Mouse (Mus musculus) forebrain, embryonic 11.5 days (tissue): ENCODE results near the gene Cdkl2. TPM values are rescaled to one million over a fixed set of nuclear protein-coding genes. Genes with fewer than 3 reads are reported as not detected.
A peak's percentile ranks its signal among the peaks of the same experiment; 100 is the strongest.

Source experiments
- ATAC-seq: fragments of 200-750 bp; cut with Nextera tagmentation; replicated peaks from 2 replicates; pipeline ENCODE4 v1.8.0; 2017; ENCODE audit warnings: moderate TSS enrichment; ENCODE audit not compliant: low FRiP score
- DNase-seq: peaks from one replicate; pipeline ENCODE4 v3.0.0-alpha.2; 2017; ENCODE audit warnings: low spot score
- H3K27ac ChIP-seq: fragments of 300-500 bp; sonication (generic); 2 replicates; pipeline ENCODE4 v1.5.1; 2014; ENCODE audit warnings: low read depth, low read length
- H3K27me3 ChIP-seq: fragments of 300-500 bp; sonication (generic); 2 replicates; pipeline ENCODE4 v1.6.1; 2014; ENCODE audit warnings: mild to moderate bottlenecking, low read length, mixed read lengths; ENCODE audit not compliant: control insufficient read depth, insufficient read depth
- H3K36me3 ChIP-seq: fragments of 300-500 bp; sonication (generic); 2 replicates; pipeline ENCODE4 v1.6.1; 2014; ENCODE audit warnings: mild to moderate bottlenecking, low read length, moderate library complexity, mixed read lengths; ENCODE audit not compliant: control insufficient read depth, insufficient read depth
- H3K4me1 ChIP-seq: fragments of 300-500 bp; sonication (generic); replicated peaks from 2 replicates; pipeline ENCODE4 v1.6.1; 2014; ENCODE audit warnings: low read length, mixed read lengths; ENCODE audit not compliant: control insufficient read depth, insufficient read depth
- H3K4me2 ChIP-seq: fragments of 300-500 bp; sonication (generic); 2 replicates; pipeline ENCODE4 v1.6.1; 2014; ENCODE audit warnings: low read depth, mild to moderate bottlenecking, low read length, moderate library complexity, mixed read lengths; ENCODE audit not compliant: severe bottlenecking
- H3K4me3 ChIP-seq: fragments of 300-500 bp; sonication (generic); 2 replicates; pipeline ENCODE4 v1.5.1; 2014; ENCODE audit warnings: low read depth, low read length
- H3K9ac ChIP-seq: fragments of 300-500 bp; sonication (generic); 2 replicates; pipeline ENCODE4 v1.6.1; 2014; ENCODE audit warnings: low read length
- H3K9me3 ChIP-seq: fragments of 300-500 bp; sonication (generic); 2 replicates; pipeline ENCODE4 v1.6.1; 2016; ENCODE audit warnings: low read length, mixed read lengths; ENCODE audit not compliant: control insufficient read depth
- WGBS: fragments of 180-500 bp; shearing (Covaris S2); extraction: QIAGEN DNeasy Blood & Tissue Kit; methylation state at CpG from one replicate; pipeline ENCODE4 v1.1.7; 2014; 5-methylcytosine and 5-hydroxymethylcytosine counted together
- polyA plus RNA-seq: library from polyadenylated mRNA; unstranded; fragments of >200 nt; fragmentation: Nextera tagmentation; extraction: Ambion mirVana; gene quantifications from 2 replicates; pipeline ENCODE4 v1.2.1, GENCODE M21; 2014

Gene Cdkl2
- polyA plus RNA-seq, 1 experiment from 2014 or later, result 0.68 TPM

DNA sequence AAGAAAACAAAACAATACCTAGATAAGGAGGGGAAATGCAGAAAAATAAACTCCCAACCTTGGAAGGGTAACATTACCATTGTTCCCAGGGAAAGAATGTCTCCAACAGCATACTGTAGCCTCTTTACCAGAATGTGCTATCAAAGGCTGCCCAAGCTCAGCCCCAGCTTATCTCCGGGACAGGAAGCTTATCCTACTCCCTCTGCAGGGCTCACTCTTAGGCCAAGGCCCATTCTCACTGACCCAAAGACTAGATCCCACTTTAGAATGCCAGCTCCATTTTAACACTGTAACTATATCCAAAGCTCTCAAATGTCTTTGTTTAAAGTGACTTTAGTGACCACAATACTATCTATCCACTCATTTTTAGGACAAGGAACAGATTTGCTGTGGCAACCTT lies 35.6 kb upstream of the Cdkl2 start:
- DNase-seq (no peak), ATAC-seq (no peak)
- no peak overlapping the region for H3K4me2 ChIP-seq
- H3K36me3 ChIP-seq, result no peaks in the 10 kb centered on the region
- no peaks in the 10 kb centered on the region for H3K27me3 ChIP-seq
- H3K4me1 ChIP-seq, result peaks cover 9% of the 10 kb centered on the region
- no peaks in the 10 kb centered on the region for H3K9me3 ChIP-seq
- WGBS, result 73% methylated on average over 1 of the region's 1 CpGs
- no peak overlapping the region for H3K4me3 ChIP-seq
- H3K9ac ChIP-seq, result no peak overlapping the region
- no peak overlapping the region for H3K27ac ChIP-seq

DNA sequence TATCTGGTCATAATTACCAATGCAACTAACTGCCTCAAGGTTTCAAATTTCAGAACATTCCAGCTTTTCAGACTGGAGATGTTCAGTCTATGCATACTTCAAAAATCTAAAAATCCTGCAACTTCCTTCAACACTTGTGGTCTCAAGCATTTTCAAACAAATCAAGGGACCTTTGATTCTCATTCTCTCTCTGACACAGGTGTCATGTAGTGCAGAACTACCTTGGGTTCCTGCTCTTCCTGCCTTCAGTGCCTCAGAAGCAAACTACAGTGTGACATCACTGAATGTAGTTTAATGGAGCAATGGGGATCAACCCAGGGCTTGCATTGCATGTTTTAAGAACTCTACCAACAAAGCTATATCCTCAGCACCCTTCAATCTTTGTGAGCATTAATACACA lies 35.1 kb upstream of the Cdkl2 start:
- peaks cover 9% of the 10 kb centered on the region for H3K4me1 ChIP-seq
- no peak for ATAC-seq
- DNase-seq, result no peak
- no peak overlapping the region for H3K27ac ChIP-seq
- no peaks in the 10 kb centered on the region for H3K27me3 ChIP-seq
- H3K9ac ChIP-seq, result no peak overlapping the region
- no peak overlapping the region for H3K4me3 ChIP-seq
- no peaks in the 10 kb centered on the region for H3K9me3 ChIP-seq
- no peak overlapping the region for H3K4me2 ChIP-seq
- no peaks in the 10 kb centered on the region for H3K36me3 ChIP-seq

DNA sequence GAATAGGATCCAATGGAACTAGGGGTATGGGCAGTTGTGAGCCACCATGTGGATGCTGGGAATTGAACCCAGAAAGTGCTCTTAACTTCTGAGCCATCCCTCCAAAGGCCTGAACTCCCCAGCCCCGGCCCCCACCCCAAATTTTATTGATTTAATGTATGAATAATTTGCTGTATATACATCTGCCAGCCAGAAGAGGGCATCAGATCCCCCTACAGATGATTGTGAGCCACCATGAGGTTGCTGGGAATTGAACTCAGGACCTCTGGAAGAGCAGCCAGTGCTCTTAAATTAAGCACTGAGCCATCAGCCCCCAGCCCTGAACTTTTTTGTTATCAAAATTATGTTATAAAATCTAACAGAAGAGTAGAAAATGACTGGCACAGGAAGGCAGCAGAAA lies 32.6 kb upstream of the Cdkl2 start:
- ATAC-seq (no peak), DNase-seq (no peak)
- Histone ChIP-seq H3K9ac (no peak overlapping the region), H3K4me2 (no peak overlapping the region), H3K4me1 (peaks cover 2% of the 10 kb centered on the region; the same call in 1 of the 2 replicates), H3K4me3 (no peak overlapping the region), H3K27ac (no peak overlapping the region), H3K36me3 (no peaks in the 10 kb centered on the region; the same call in 1 of the 2 replicates), H3K9me3 (no peaks in the 10 kb centered on the region), H3K27me3 (no peaks in the 10 kb centered on the region)
- 83% methylated on average over 1 of the region's 1 CpGs for WGBS

DNA sequence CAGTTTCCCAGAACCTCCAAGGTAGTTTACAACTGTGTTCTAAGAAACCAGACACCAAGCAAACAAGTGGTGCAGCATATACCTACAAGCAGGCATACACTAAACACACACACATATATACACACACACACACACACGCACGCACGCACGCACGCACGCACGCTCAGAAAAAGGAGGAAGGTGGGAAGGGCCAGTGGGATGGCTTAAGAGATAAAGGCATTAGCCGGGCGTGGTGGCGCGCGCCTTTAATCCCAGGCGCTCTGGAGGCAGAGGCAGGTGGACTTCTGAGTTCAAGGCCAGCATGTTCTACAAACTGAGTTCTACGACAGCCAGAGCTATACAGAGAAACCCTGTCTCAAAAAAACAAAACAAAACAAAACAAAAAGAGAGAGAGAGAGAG lies 30.4 kb upstream of the Cdkl2 start:
- Histone ChIP-seq H3K4me2 (no peak overlapping the region), H3K36me3 (no peaks in the 10 kb centered on the region; the same call in 1 of the 2 replicates), H3K9me3 (no peaks in the 10 kb centered on the region), H3K27ac (no peak overlapping the region), H3K4me3 (no peak overlapping the region), H3K27me3 (no peaks in the 10 kb centered on the region), H3K4me1 (no peaks in the 10 kb centered on the region), H3K9ac (no peak overlapping the region)
- 93% methylated on average over 14 of the region's 14 CpGs for WGBS
- ATAC-seq (no peak), DNase-seq (no peak)

- ATAC-seq (no peak), DNase-seq (no peak)
- Histone ChIP-seq H3K36me3 (peaks cover 3% of the 10 kb centered on the region; the same call in 1 of the 2 replicates), H3K9ac (no peak overlapping the region), H3K27ac (no peak overlapping the region), H3K27me3 (no peaks in the 10 kb centered on the region), H3K9me3 (no peaks in the 10 kb centered on the region), H3K4me3 (no peak overlapping the region), H3K4me1 (no peaks in the 10 kb centered on the region), H3K4me2 (no peak overlapping the region)
- WGBS, result over 99% methylated on average over 2 of the region's 2 CpGs
These were observed 19.5 kb upstream of the Cdkl2 start for GRCm38 (mm10) chr5:92063192-92063591.

- H3K9me3 ChIP-seq, result no peaks in the 10 kb centered on the region
- no peak overlapping the region for H3K27ac ChIP-seq
- H3K27me3 ChIP-seq, result no peaks in the 10 kb centered on the region
- DNase-seq (no peak), ATAC-seq (no peak)
- no peak overlapping the region for H3K4me3 ChIP-seq
- no peaks in the 10 kb centered on the region for H3K4me1 ChIP-seq
- H3K36me3 ChIP-seq, result peaks cover 9% of the 10 kb centered on the region
- H3K4me2 ChIP-seq, result no peak overlapping the region
- WGBS, result 96% methylated on average over 6 of the region's 6 CpGs
- no peak overlapping the region for H3K9ac ChIP-seq
These were observed 9.2 kb upstream of the Cdkl2 start for GRCm38 (mm10) chr5:92052866-92053265.

- Histone ChIP-seq H3K9ac (no peak overlapping the region), H3K9me3 (no peaks in the 10 kb centered on the region), H3K27me3 (no peaks in the 10 kb centered on the region), H3K4me3 (no peak overlapping the region), H3K4me1 (no peaks in the 10 kb centered on the region), H3K36me3 (peaks cover 6% of the 10 kb centered on the region), H3K4me2 (no peak overlapping the region), H3K27ac (no peak overlapping the region)
- ATAC-seq (no peak), DNase-seq (no peak)
- 86% methylated on average over 3 of the region's 3 CpGs for WGBS
These were observed 6.7 kb upstream of the Cdkl2 start for GRCm38 (mm10) chr5:92050419-92050818.

DNA sequence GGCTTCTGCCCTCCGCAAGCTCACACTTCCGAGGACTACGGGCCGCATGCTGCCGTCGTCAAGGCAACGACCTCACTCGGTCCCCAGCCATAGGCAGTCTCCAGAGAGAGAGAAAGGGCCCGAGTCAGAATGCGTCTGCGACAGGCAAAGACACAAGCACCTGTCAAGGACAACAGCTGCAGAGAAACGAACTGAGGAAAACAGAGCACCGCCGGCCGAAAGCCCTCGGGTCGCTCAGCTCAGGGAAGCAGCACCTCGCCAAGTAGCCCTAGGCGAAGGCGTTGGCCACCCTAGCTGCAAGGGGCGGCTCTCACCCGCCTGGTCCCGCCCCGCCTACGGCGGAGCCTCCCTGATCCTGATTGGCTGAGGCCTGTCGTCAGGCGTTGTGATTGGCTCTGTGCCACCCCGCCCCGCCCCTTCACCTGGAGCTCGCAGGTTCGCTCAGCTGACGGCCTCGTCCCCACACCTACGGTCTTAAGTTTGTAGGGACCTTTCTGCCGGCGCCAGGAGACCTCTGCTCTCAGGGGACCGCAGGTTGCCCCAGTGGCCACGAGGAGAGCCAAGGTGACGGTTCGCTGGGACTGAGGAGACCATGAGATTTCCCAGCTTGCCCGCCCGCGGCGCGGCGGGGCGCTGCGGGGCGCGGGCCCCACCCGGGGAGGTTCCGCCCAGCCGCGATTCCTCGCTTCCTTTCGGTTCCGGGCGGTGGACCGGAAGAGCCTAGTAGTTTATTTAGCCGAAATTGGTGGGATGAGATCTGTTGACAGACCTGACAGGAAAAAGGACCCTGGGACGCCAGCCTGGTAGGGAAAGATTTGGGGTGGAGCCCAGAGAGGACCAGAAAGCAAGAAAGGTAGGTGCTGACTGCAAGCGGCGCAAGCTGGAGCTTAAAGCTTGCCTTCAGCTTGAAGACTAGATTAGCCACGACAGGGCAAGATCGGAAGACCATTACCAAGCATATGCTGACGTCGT lies 1.0 kb downstream of the Cdkl2 start:
- Histone ChIP-seq H3K27ac (no peak overlapping the region), H3K9me3 (no peaks in the 10 kb centered on the region), H3K4me3 (peak overlapping the region; percentile 60), H3K27me3 (peaks cover 4% of the 10 kb centered on the region; the same call in 1 of the 2 replicates), H3K4me1 (0 out of 2 replicates have a peak, but pooled peaks cover 2% of the 10 kb centered on the region), H3K4me2 (peak overlapping the region; percentile 96), H3K9ac (0 out of 2 replicates have a peak overlapping the region, but pooled peaks have one; percentile 0), H3K36me3 (no peaks in the 10 kb centered on the region)
- DNase-seq (peak; percentile 92), ATAC-seq (peak; percentile 100)
- under 1% methylated on average over 65 of the region's 68 CpGs for WGBS

DNA sequence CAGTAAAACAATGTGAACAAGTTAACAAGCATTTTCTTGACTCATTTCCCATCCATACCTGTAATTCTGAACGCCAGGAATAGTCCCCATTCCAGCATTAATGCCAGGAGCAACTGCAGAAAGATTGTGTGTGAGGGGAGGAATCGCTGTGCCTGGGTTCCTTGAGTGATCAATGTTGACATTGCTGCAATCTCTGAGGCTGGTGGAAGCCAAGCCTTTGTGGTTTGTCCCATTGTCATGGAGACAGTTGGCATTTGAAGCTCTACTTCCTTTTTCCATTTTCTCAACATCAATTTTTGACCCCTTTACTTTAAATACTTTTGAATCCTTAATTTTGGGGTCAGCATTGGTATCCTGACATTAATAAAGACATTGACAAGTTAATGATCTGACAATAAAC lies 23.7 kb downstream of the Cdkl2 start:
- ATAC-seq, result no peak
- Histone ChIP-seq H3K36me3 (no peaks in the 10 kb centered on the region), H3K9me3 (no peaks in the 10 kb centered on the region), H3K27me3 (no peaks in the 10 kb centered on the region), H3K4me2 (no peak overlapping the region), H3K4me1 (no peaks in the 10 kb centered on the region), H3K27ac (no peak overlapping the region), H3K9ac (no peak overlapping the region), H3K4me3 (no peak overlapping the region)
- WGBS, result 69% methylated on average over 2 of the region's 2 CpGs
- no peak for DNase-seq
